Mouse (Mus musculus) lung, postnatal 0 days (tissue): ENCODE results near the gene Has3. TPM values are rescaled to one million over a fixed set of nuclear protein-coding genes. Genes with fewer than 3 reads are reported as not detected.

Experiments
- ATAC-seq: fragments of 200-750 bp; cut with Nextera tagmentation; 2 replicates; pipeline ENCODE4 v1.8.0; 2017; ENCODE audit warnings: moderate library complexity
- DNase-seq: peaks from one replicate; pipeline ENCODE4 v3.0.0-alpha.2; 2016; ENCODE audit warnings: low spot score
- H3K27ac ChIP-seq: fragments of 300-500 bp; sonication (generic); 2 replicates; pipeline ENCODE4 v1.5.1; 2014; ENCODE audit warnings: antibody characterized with exemption, mild to moderate bottlenecking, low read length, mixed read lengths
- H3K27me3 ChIP-seq: fragments of 300-500 bp; sonication (generic); replicated peaks from 2 replicates; pipeline ENCODE4 v1.6.1; 2014; ENCODE audit warnings: low read length, mixed read lengths; ENCODE audit not compliant: insufficient read depth
- H3K36me3 ChIP-seq: fragments of 300-500 bp; sonication (generic); 2 replicates; pipeline ENCODE4 v1.6.1; 2014; ENCODE audit warnings: low read length, mixed read lengths; ENCODE audit not compliant: insufficient read depth
- H3K4me1 ChIP-seq: fragments of 300-500 bp; sonication (generic); 2 replicates; pipeline ENCODE4 v1.6.1; 2014; ENCODE audit warnings: antibody characterized with exemption, low read depth, low read length, mixed read lengths; ENCODE audit not compliant: insufficient read depth
- H3K4me2 ChIP-seq: fragments of 300-500 bp; sonication (generic); replicated peaks from 2 replicates; pipeline ENCODE4 v1.6.1; 2014; ENCODE audit warnings: low read depth, mild to moderate bottlenecking, low read length, moderate library complexity, mixed read lengths
- H3K4me3 ChIP-seq: fragments of 300-500 bp; sonication (generic); 2 replicates; pipeline ENCODE4 v1.5.1; 2014; ENCODE audit warnings: low read depth, low read length
- H3K9ac ChIP-seq: fragments of 300-500 bp; sonication (generic); replicated peaks from 2 replicates; pipeline ENCODE4 v1.6.1; 2014; ENCODE audit warnings: low read depth, mild to moderate bottlenecking
- H3K9me3 ChIP-seq: fragments of 300-500 bp; sonication (generic); 2 replicates; pipeline ENCODE4 v1.6.1; 2016; ENCODE audit warnings: low read length, mixed read lengths
- CTCF ChIP-seq: IDR thresholded peaks from 2 replicates; pipeline ENCODE4 v1.5.1; 2016; ENCODE audit warnings: antibody characterized with exemption, mild to moderate bottlenecking
- EP300 ChIP-seq: IDR thresholded peaks from 2 replicates; pipeline ENCODE4 v1.6.1; 2016; ENCODE audit warnings: antibody characterized with exemption, mild to moderate bottlenecking, control low read depth
- WGBS: fragments of 180-500 bp; shearing (Covaris S2); extraction: QIAGEN DNeasy Blood & Tissue Kit; methylation state at CpG from one replicate; pipeline ENCODE4 v1.1.7; 2014; 5-methylcytosine and 5-hydroxymethylcytosine counted together
- polyA plus RNA-seq: library from polyadenylated mRNA; unstranded; fragments of >200 nt; fragmentation: Nextera tagmentation; extraction: Ambion mirVana; gene quantifications from 2 replicates; pipeline ENCODE4 v1.2.1, GENCODE M21; 2015

Has3 gene
- polyA plus RNA-seq, 1 experiment from 2014 or later = 0.32 TPM

GRCm38 (mm10) chr8:106892806-106893451 lies 22.9 kb downstream of the Has3 start:
- no peaks in the 10 kb centered on the region for H3K9me3 ChIP-seq
- peaks cover 3% of the 10 kb centered on the region; the same call in 1 of the 2 replicates for H3K36me3 ChIP-seq
- H3K4me3 ChIP-seq = peak overlapping the region; percentile 76
- TF ChIP-seq CTCF = no peak
- TF ChIP-seq EP300 = no peak
- H3K9ac ChIP-seq = peak overlapping the region; percentile 92
- DNase-seq (peak; percentile 66), ATAC-seq (peak; percentile 79)
- peak overlapping the region; percentile 95 for H3K27ac ChIP-seq
- peak overlapping the region; percentile 79 for H3K4me2 ChIP-seq
- under 1% methylated on average over 45 of the region's 57 CpGs for WGBS
- H3K27me3 ChIP-seq = no peaks in the 10 kb centered on the region
- no peaks in the 10 kb centered on the region; the same call in 1 of the 2 replicates for H3K4me1 ChIP-seq

DNA sequence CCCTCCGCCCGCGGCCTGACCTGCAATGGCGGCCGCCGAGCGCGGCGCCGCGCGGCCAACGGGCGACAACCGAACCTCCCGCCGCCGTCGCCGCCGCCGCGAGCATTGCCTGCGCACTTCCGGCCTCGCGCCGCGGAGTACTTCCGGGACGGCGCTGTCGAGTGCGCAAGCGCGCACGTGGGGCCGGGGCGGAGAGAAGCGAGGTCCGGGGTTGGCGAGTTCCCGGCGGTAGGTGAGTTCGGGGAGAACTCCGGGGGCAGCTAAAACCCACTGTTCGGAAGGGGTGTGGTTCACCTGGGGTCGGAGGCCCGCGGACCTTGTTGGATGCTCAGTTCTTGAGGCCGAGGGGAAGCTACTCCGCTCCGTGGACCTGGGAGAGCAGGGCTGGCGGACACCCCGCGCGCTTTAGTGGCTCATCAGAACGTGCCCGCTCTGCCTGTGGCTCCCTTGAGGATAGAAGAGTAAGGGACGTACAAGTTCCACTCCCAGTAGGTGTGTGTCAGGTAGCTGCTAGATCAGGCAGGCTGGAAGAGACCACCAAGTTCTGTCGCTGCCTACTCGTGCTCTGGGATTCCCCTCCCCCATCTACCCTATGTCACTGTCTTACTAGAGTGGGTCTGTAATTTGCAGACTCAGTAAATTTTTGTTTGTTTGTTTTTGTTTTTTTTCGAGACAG lies 23.6 kb downstream of the Has3 start, which contains the start of gene Utp4:
TSS of gene Utp4 (plus strand) at position 156 of the 676 bp plus-strand sequence.
- under 1% methylated on average over 57 of the region's 63 CpGs for WGBS
- peaks cover 6% of the 10 kb centered on the region; the same call in 1 of the 2 replicates for H3K36me3 ChIP-seq
- H3K4me1 ChIP-seq = no peaks in the 10 kb centered on the region; the same call in 1 of the 2 replicates
- no peaks in the 10 kb centered on the region for H3K27me3 ChIP-seq
- ATAC-seq (peak; percentile 97), DNase-seq (peak; percentile 93)
- TF ChIP-seq CTCF (no peak), EP300 (no peak)
- no peaks in the 10 kb centered on the region for H3K9me3 ChIP-seq
- H3K4me3 ChIP-seq = peak within 1 kb of the TSS; percentile 76
- peak within 1 kb of the TSS; percentile 92 for H3K9ac ChIP-seq
- H3K4me2 ChIP-seq = peak within 1 kb of the TSS; percentile 79
- H3K27ac ChIP-seq = peak within 1 kb of the TSS; percentile 95

DNA sequence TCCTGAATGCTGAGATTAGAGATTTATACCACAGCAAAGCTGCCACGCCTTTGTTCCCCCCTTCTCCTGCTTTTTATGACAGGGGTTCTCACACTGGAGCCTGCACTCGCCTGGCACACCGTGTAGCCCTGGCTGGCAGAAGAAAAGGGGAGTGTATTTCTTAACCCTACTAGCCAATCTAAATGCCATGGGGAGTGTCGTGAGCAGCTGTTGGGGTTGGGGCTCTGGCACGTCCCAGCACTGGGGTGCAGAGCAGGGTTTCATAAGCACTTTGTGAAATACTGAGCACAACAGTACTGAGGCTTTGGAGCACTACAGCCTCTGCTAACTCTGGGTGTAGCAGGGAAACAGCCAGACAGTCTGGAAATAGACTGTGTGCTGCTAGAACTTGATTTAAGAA lies 29.4 kb downstream of the Has3 start:
- no peak overlapping the region for H3K27ac ChIP-seq
- DNase-seq = no peak
- TF ChIP-seq CTCF (no peak), EP300 (no peak)
- no peak overlapping the region for H3K9ac ChIP-seq
- 93% methylated on average over 5 of the region's 5 CpGs for WGBS
- H3K4me3 ChIP-seq = no peak overlapping the region
- ATAC-seq = no peak
- no peaks in the 10 kb centered on the region for H3K9me3 ChIP-seq
- H3K36me3 ChIP-seq = peaks cover 15% of the 10 kb centered on the region
- H3K4me1 ChIP-seq = no peaks in the 10 kb centered on the region
- H3K27me3 ChIP-seq = no peaks in the 10 kb centered on the region
- H3K4me2 ChIP-seq = no peak overlapping the region

- peak; percentile 56 for ATAC-seq
- Histone ChIP-seq H3K36me3 (peaks cover 41% of the 10 kb centered on the region), H3K27ac (no peak overlapping the region), H3K4me2 (no peak overlapping the region), H3K4me3 (no peak overlapping the region), H3K9me3 (no peaks in the 10 kb centered on the region), H3K4me1 (no peaks in the 10 kb centered on the region), H3K27me3 (no peaks in the 10 kb centered on the region), H3K9ac (no peak overlapping the region)
- DNase-seq = peak; percentile 74
- no peak for TF ChIP-seq EP300
- peak; percentile 83 for TF ChIP-seq CTCF
- WGBS = 91% methylated on average over 17 of the region's 17 CpGs
Observed at GRCm38 (mm10) chr8:106905727-106906480, 35.9 kb downstream of the Has3 start.

DNA sequence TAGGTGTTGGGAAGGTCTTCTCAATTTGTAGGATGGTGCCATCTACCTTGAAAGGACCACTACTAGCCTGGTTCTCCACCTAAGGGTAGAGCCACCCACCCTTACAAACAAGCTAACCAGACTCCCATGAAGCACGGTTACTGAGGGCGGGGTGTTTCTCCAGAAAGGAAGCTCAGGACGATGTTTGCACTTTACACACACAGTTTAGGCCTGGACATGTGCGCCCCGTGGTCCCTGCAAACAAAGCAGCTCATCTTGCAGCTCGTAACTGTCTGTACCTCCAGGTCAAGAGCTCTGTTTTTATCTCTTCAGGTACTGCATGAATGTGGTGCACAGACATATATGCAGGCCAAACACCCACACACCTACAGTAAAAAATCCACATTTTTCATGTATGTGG lies 36.6 kb downstream of the Has3 start:
- no peak overlapping the region for H3K9ac ChIP-seq
- DNase-seq (no peak), ATAC-seq (no peak)
- no peak overlapping the region for H3K4me3 ChIP-seq
- no peak overlapping the region for H3K4me2 ChIP-seq
- no peak overlapping the region for H3K27ac ChIP-seq
- peaks cover 44% of the 10 kb centered on the region for H3K36me3 ChIP-seq
- H3K27me3 ChIP-seq = no peaks in the 10 kb centered on the region
- no peaks in the 10 kb centered on the region for H3K4me1 ChIP-seq
- no peak for TF ChIP-seq CTCF
- TF ChIP-seq EP300 = no peak
- WGBS = 91% methylated on average over 6 of the region's 6 CpGs
- H3K9me3 ChIP-seq = no peaks in the 10 kb centered on the region

- no peak for ATAC-seq
- H3K36me3 ChIP-seq = peaks cover 49% of the 10 kb centered on the region
- 83% methylated on average over 6 of the region's 6 CpGs for WGBS
Observed at GRCm38 (mm10) chr8:106907450-106907849, 37.4 kb downstream of the Has3 start.

More at GRCm38 (mm10) chr8:106907450-106907849, 37.4 kb downstream of the Has3 start:
- H3K27me3 ChIP-seq = no peaks in the 10 kb centered on the region
- no peak overlapping the region for H3K4me2 ChIP-seq
- no peak for DNase-seq
- no peak for TF ChIP-seq EP300
- no peak for TF ChIP-seq CTCF
- no peaks in the 10 kb centered on the region for H3K9me3 ChIP-seq
- no peak overlapping the region for H3K9ac ChIP-seq
- H3K4me3 ChIP-seq = no peak overlapping the region
- H3K4me1 ChIP-seq = no peaks in the 10 kb centered on the region
- no peak overlapping the region for H3K27ac ChIP-seq
